ENCODE assay signal across 11 mouse cellular contexts in the genomic region with DNA sequence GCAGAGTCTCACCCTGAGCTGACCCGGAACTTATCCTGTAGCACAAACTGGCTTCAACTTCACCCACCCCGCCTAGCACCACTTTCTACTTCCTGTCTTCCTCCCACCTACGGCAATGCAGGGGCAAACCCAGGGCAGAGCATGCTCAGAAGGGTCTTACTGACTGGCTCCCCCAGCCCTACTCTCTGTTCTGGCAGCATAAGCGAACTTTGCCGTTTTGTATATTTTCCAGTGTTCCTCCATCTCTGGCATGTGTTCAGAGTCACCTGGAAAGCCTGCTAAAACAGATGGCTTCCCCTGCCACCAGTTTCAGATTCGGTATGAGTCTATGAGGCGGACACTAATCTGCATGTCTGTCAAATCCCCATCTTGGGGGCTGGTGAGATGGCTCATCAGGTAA. TPM values are rescaled to one million over a fixed set of nuclear protein-coding genes. Genes with fewer than 3 reads are reported as not detected.
DNase-seq lines count a peak whose midpoint lies in the region; ATAC-seq and TF ChIP-seq lines count a peak whose summit lies in the region.
"Had no signal": no experiment of that assay in that cellular context is flagged by ENCODE, and none has a peak within 500 bp of the region (broad histone marks: within the 10 kb centered on the region; RNA-seq: fewer than 3 reads in every experiment).

No protein-coding gene starts in this region.

- no peak overlapping the region for H3K4me3 ChIP-seq in heart, postnatal 0 days (ENCODE audit: low read depth, low read length)
- H3K4me3 ChIP-seq in ES-E14 (ENCODE audit: insufficient read depth in 1 of 2, low read depth in 1 of 2, low read length in 2 of 2, poor library complexity in 1 of 2, severe bottlenecking in 1 of 2), result no peak overlapping the region
- H3K4me3 ChIP-seq in midbrain, embryonic 16.5 days (ENCODE audit: low read depth, low read length), result no peak overlapping the region

- WGBS in heart, postnatal 0 days, result 56% methylated on average over 7 of the region's 7 CpGs
- WGBS in midbrain, embryonic 16.5 days, result 78% methylated on average over 7 of the region's 7 CpGs

- peak; percentile 8 for DNase-seq in heart, postnatal 0 days (ENCODE audit: low spot score)
- DNase-seq in heart, adult 8-10 months (ENCODE audit: low spot score), result no peak
- DNase-seq in A20 (ENCODE audit: low read depth, low spot score), result peak; percentile 96
- peak; percentile 45 for DNase-seq in ES-E14 (ENCODE audit: low read depth, low spot score)
- peak; percentile 53 to 58 for DNase-seq in cerebellum, postnatal 25 days
- no peak for DNase-seq in lung, postnatal 36 days
- DNase-seq in urinary bladder, adult 18-20 months (ENCODE audit: low spot score in 2 of 2), result no peak
- DNase-seq: lung, embryonic 14.5 days had no signal

- H3K27ac ChIP-seq in heart, postnatal 0 days (ENCODE audit: low read depth), result peak overlapping the region; percentile 52
- H3K27ac ChIP-seq in ES-E14 (ENCODE audit: insufficient read depth, low read depth, low read length, poor library complexity, severe bottlenecking), result peak overlapping the region; percentile 16; the same call in 1 of the 2 replicates
- H3K27ac ChIP-seq in midbrain, embryonic 16.5 days (ENCODE audit: low read length), result no peak overlapping the region

- H3K4me2 ChIP-seq in heart, postnatal 0 days (ENCODE audit: low read depth, low read length), result no peak overlapping the region
- H3K4me2 ChIP-seq in midbrain, embryonic 16.5 days (ENCODE audit: low read length), result no peak overlapping the region
- H3K4me2 ChIP-seq: lung, embryonic 14.5 days had no signal

- H3K9me3 ChIP-seq in heart, postnatal 0 days (replicated peaks; ENCODE audit: control insufficient read depth, low read length), result no peaks in the 10 kb centered on the region
- H3K9me3 ChIP-seq in ES-E14 (ENCODE audit: control insufficient read depth, insufficient read depth, low read depth, low read length), result no peaks in the 10 kb centered on the region
- no peaks in the 10 kb centered on the region for H3K9me3 ChIP-seq in midbrain, embryonic 16.5 days (replicated peaks; ENCODE audit: control insufficient read depth, low read length, poor library complexity, severe bottlenecking)

- TF ChIP-seq EP300 in heart, postnatal 0 days (IDR thresholded peaks at IDR 0.05; ENCODE audit: low read depth), result no peak

- in situ Hi-C loops in ES-E14 (cut with MboI; ENCODE audit: low sequenced_read_pairs in 2 of 2, unreplicated experiment in 2 of 2), result no loop called here

- H3K27me3 ChIP-seq in heart, postnatal 0 days (ENCODE audit: control insufficient read depth, insufficient read depth, low read length), result no peaks in the 10 kb centered on the region
- H3K27me3 ChIP-seq in midbrain, embryonic 16.5 days (ENCODE audit: control insufficient read depth, insufficient read depth, low read depth, low read length), result no peaks in the 10 kb centered on the region

- no peak for TF ChIP-seq CTCF in heart, postnatal 0 days (IDR thresholded peaks at IDR 0.05; ENCODE audit: low read depth)

- H3K9ac ChIP-seq in heart, postnatal 0 days (replicated peaks; ENCODE audit: low read depth, low read length), result no peak overlapping the region
- H3K9ac ChIP-seq in ES-E14 (ENCODE audit: insufficient read depth, low read depth, low read length, poor library complexity, severe bottlenecking), result no peak overlapping the region; the same call in 1 of the 2 replicates
- no peak overlapping the region for H3K9ac ChIP-seq in midbrain, embryonic 16.5 days (ENCODE audit: low read depth, low read length)
- H3K9ac ChIP-seq: lung, embryonic 14.5 days had no signal

- H3K36me3 ChIP-seq in heart, postnatal 0 days (replicated peaks; ENCODE audit: control insufficient read depth, insufficient read depth, low read length), result no peaks in the 10 kb centered on the region
- H3K36me3 ChIP-seq in ES-E14 (ENCODE audit: control insufficient read depth, insufficient read depth, low read length, poor library complexity, severe bottlenecking), result no peaks in the 10 kb centered on the region
- no peaks in the 10 kb centered on the region for H3K36me3 ChIP-seq in midbrain, embryonic 16.5 days (ENCODE audit: control insufficient read depth, insufficient read depth, low read length)

- H3K4me1 ChIP-seq in heart, postnatal 0 days (ENCODE audit: control insufficient read depth, insufficient read depth), result peaks cover 14% of the 10 kb centered on the region
- peaks cover 0 to 10% of the 10 kb centered on the region in 2 experiments; a peak in 1 of 4 replicates for H3K4me1 ChIP-seq in ES-E14 (ENCODE audit: control insufficient read depth in 2 of 2, insufficient read depth in 2 of 2, low read length in 2 of 2, poor library complexity in 1 of 2)
- H3K4me1 ChIP-seq in midbrain, embryonic 16.5 days (ENCODE audit: control insufficient read depth, insufficient read depth, low read length), result peaks cover 2% of the 10 kb centered on the region; the same call in 1 of the 2 replicates

- no peak for ATAC-seq in heart, postnatal 0 days (ENCODE audit: insufficient read depth, low read depth)
- no peak for ATAC-seq in midbrain, embryonic 16.5 days
- ATAC-seq: intestine, postnatal 0 days had no signal

TF ChIP-seq in ES-E14, 5 proteins besides CTCF, POLR2A, EP300 and RAD21:
- TF ChIP-seq ZC3H11A (IDR thresholded peaks at IDR 0.05; ENCODE audit: borderline replicate concordance, low read depth, low read length) (no peak), CHD2 (IDR thresholded peaks at IDR 0.05; ENCODE audit: low read depth, low read length) (no peak), ZNF384 (IDR thresholded peaks at IDR 0.05; ENCODE audit: low read depth, low read length) (no peak), MAFK (IDR thresholded peaks at IDR 0.05; ENCODE audit: insufficient read depth, low read depth, low read length) (no peak), HCFC1 (IDR thresholded peaks at IDR 0.05; ENCODE audit: borderline replicate concordance, insufficient read depth, low read length) (no peak)

RNA-seq across cellular contexts. Expression of a gene that starts 2.0 kb away (rescaled TPM):
- total RNA-seq in heart, postnatal 0 days (2014; rRNA removed; ENCODE audit: low replicate concordance), result 4.6 and 6.2 TPM in 2 replicates
- 6.1 and 6.2 TPM in 2 replicates for polyA plus RNA-seq in heart, postnatal 0 days (2015; fragmentation: Nextera tagmentation; extraction: Ambion mirVana)
- under 1 TPM in 2 of 4 experiments, not detected in 2; 0.35 to 0.55 TPM for total RNA-seq in heart, adult 8-10 months (2022)
- total RNA-seq in ES-E14 (2012; rRNA removed), result not detected in 2 replicates
- polyA plus RNA-seq in midbrain, embryonic 16.5 days (2015; fragmentation: Nextera tagmentation; extraction: Ambion mirVana), result 0.26 TPM in 1 of 2 replicates, not detected in the other
- total RNA-seq: monocyte, adult 5-6 weeks had no signal

RNA-seq across cellular contexts. Expression of a gene that starts 6.9 kb away (rescaled TPM):
- 2.0 and 8.9 TPM in 2 replicates for total RNA-seq in heart, postnatal 0 days (2014; rRNA removed; ENCODE audit: low replicate concordance)
- polyA plus RNA-seq in heart, postnatal 0 days (2015; fragmentation: Nextera tagmentation; extraction: Ambion mirVana), result 0.71 and 0.99 TPM in 2 replicates
- 1 to 10 TPM in 1 of 4 experiments, under 1 TPM in 2, not detected in 1; 0.14 to 1.3 (median 0.53) TPM for total RNA-seq in heart, adult 8-10 months (2022)
- total RNA-seq in ES-E14 (2012; rRNA removed), result 19.1 and 36.6 TPM in 2 replicates
- polyA plus RNA-seq in midbrain, embryonic 16.5 days (2015; fragmentation: Nextera tagmentation; extraction: Ambion mirVana), result 15.4 and 16.2 TPM in 2 replicates

RNA-seq across cellular contexts. Expression of a gene that starts 20.1 kb away (rescaled TPM):
- 408 and 443 TPM in 2 replicates for total RNA-seq in heart, postnatal 0 days (2014; rRNA removed; ENCODE audit: low replicate concordance)
- polyA plus RNA-seq in heart, postnatal 0 days (2015; fragmentation: Nextera tagmentation; extraction: Ambion mirVana), result 169 and 172 TPM in 2 replicates
- 100 to 1,000 TPM; 118 to 136 (median 130) TPM for total RNA-seq in heart, adult 8-10 months (2022)
- total RNA-seq in ES-E14 (2012; rRNA removed), result 297 and 328 TPM in 2 replicates
- polyA plus RNA-seq in midbrain, embryonic 16.5 days (2015; fragmentation: Nextera tagmentation; extraction: Ambion mirVana), result 187 and 198 TPM in 2 replicates

RNA-seq across cellular contexts. Expression of a gene that starts 20.1 kb away (rescaled TPM):
- 108 and 115 TPM in 2 replicates for total RNA-seq in heart, postnatal 0 days (2014; rRNA removed; ENCODE audit: low replicate concordance)
- 150 and 161 TPM in 2 replicates for polyA plus RNA-seq in heart, postnatal 0 days (2015; fragmentation: Nextera tagmentation; extraction: Ambion mirVana)
- 10 to 100 TPM; 40.4 to 44.9 (median 42.0) TPM for total RNA-seq in heart, adult 8-10 months (2022)
- 172 and 193 TPM in 2 replicates for total RNA-seq in ES-E14 (2012; rRNA removed)
- polyA plus RNA-seq in midbrain, embryonic 16.5 days (2015; fragmentation: Nextera tagmentation; extraction: Ambion mirVana), result 177 and 180 TPM in 2 replicates

RNA-seq across cellular contexts. Expression of a gene that starts 33.7 kb away (rescaled TPM):
- 9.8 TPM in 1 of 2 replicates, not detected in the other for total RNA-seq in heart, postnatal 0 days (2014; rRNA removed; ENCODE audit: low replicate concordance)
- 1.5 and 1.9 TPM in 2 replicates for polyA plus RNA-seq in heart, postnatal 0 days (2015; fragmentation: Nextera tagmentation; extraction: Ambion mirVana)
- 1 to 10 TPM in 2 of 4 experiments, under 1 TPM in 2; 0.32 to 1.2 (median 0.82) TPM for total RNA-seq in heart, adult 8-10 months (2022)
- 0.71 and 1.2 TPM in 2 replicates for total RNA-seq in ES-E14 (2012; rRNA removed)
- polyA plus RNA-seq in midbrain, embryonic 16.5 days (2015; fragmentation: Nextera tagmentation; extraction: Ambion mirVana), result 3.5 and 4.1 TPM in 2 replicates
- total RNA-seq: monocyte, adult 5-6 weeks had no signal

Comparison
In these comparisons a context has a peak if more than half of its experiments do, and no peak if none do; other contexts are left out.
1. DNase-seq: peak in heart, postnatal 0 days (single experiment), A20 (single experiment), ES-E14 (single experiment) and cerebellum, postnatal 25 days (2 of 2); none in heart, adult 8-10 months (single experiment), lung, postnatal 36 days (single experiment) and urinary bladder, adult 18-20 months (0 of 2).